Mouse (Mus musculus) liver, embryonic 15.5 days (tissue): ENCODE measurements around the gene Cyp2d26. TPM values are rescaled to one million over a fixed set of nuclear protein-coding genes. Genes with fewer than 3 reads are reported as not detected.
A peak's percentile ranks its signal among the peaks of the same experiment; 100 is the strongest.

Experiments used
- ATAC-seq: fragments of 200-750 bp; cut with Nextera tagmentation; 2 replicates; pipeline ENCODE4 v1.8.0; 2017; ENCODE audit warnings: moderate number of reproducible peaks, mild to moderate bottlenecking, moderate library complexity; ENCODE audit not compliant: insufficient read depth
- H3K27ac ChIP-seq: fragments of 300-500 bp; sonication (generic); replicated peaks from 2 replicates; pipeline ENCODE4 v1.5.1; 2015; ENCODE audit warnings: mild to moderate bottlenecking, inconsistent platforms
- H3K27me3 ChIP-seq: fragments of 300-500 bp; sonication (generic); 2 replicates; pipeline ENCODE4 v1.6.1; 2015; ENCODE audit warnings: mild to moderate bottlenecking, inconsistent platforms
- H3K36me3 ChIP-seq: fragments of 300-500 bp; sonication (generic); replicated peaks from 2 replicates; pipeline ENCODE4 v1.6.1; 2015; ENCODE audit warnings: moderate library complexity, mild to moderate bottlenecking, inconsistent platforms
- H3K4me1 ChIP-seq: fragments of 300-500 bp; sonication (generic); replicated peaks from 2 replicates; pipeline ENCODE4 v1.6.1; 2015; ENCODE audit warnings: inconsistent platforms
- H3K4me2 ChIP-seq: fragments of 300-500 bp; sonication (generic); 2 replicates; pipeline ENCODE4 v1.6.1; 2015; ENCODE audit warnings: moderate library complexity, mild to moderate bottlenecking, inconsistent platforms
- H3K4me3 ChIP-seq: fragments of 300-500 bp; sonication (generic); replicated peaks from 2 replicates; pipeline ENCODE4 v1.5.1; 2015; ENCODE audit warnings: mild to moderate bottlenecking, inconsistent platforms
- H3K9ac ChIP-seq: fragments of 300-500 bp; sonication (generic); 2 replicates; pipeline ENCODE4 v1.6.1; 2015; ENCODE audit warnings: moderate library complexity, mild to moderate bottlenecking, inconsistent platforms
- H3K9me3 ChIP-seq: fragments of 300-500 bp; sonication (generic); replicated peaks from 2 replicates; pipeline ENCODE4 v1.6.1; 2016; ENCODE audit warnings: inconsistent platforms
- WGBS: fragments of 180-500 bp; shearing (Covaris S2); methylation state at CpG from one replicate; pipeline ENCODE4 v1.1.7; 2015; ENCODE audit warnings: mixed read lengths; ENCODE audit not compliant: insufficient replicate concordance; 5-methylcytosine and 5-hydroxymethylcytosine counted together
- polyA plus RNA-seq: library from polyadenylated mRNA; unstranded; fragments of >200 nt; fragmentation: Nextera tagmentation; extraction: Ambion mirVana; gene quantifications from 2 replicates; pipeline ENCODE4 v1.2.1, GENCODE M21; 2015

Cyp2d26 gene
- 61.1 and 109 TPM in 2 replicates for polyA plus RNA-seq

DNA sequence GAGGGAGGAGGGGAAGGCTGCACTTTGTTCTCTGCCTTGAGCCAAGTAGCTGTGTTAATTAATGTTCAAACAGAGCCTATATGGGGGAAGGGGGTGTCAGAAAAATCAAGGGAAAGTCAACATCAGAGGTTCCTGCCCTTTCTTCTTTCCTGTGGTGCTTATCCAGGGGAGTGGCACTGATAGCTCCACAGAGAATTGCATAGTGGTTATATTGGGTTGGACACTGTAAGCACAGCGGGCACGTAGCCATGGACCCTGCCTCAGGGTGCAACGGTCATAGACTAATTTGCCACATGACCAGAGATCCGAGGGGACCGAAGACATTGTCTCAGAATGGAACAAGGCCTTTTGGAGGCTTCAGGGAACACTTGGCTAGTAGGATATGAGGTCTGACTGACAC is at the start of gene Cyp2d26:
Cyp2d26 (minus strand) TSS at position 18 of the 400 bp plus-strand sequence.
- Histone ChIP-seq H3K9ac (no peak within 1 kb of the TSS), H3K27me3 (no peaks in the 10 kb centered on the region), H3K27ac (peak within 1 kb of the TSS; percentile 51), H3K4me3 (peak within 1 kb of the TSS; percentile 20), H3K36me3 (no peaks in the 10 kb centered on the region), H3K9me3 (no peaks in the 10 kb centered on the region), H3K4me2 (peak within 1 kb of the TSS; percentile 38), H3K4me1 (no peaks in the 10 kb centered on the region)
- 56% methylated on average over 5 of the region's 5 CpGs for WGBS
- ATAC-seq: peak; percentile 75

DNA sequence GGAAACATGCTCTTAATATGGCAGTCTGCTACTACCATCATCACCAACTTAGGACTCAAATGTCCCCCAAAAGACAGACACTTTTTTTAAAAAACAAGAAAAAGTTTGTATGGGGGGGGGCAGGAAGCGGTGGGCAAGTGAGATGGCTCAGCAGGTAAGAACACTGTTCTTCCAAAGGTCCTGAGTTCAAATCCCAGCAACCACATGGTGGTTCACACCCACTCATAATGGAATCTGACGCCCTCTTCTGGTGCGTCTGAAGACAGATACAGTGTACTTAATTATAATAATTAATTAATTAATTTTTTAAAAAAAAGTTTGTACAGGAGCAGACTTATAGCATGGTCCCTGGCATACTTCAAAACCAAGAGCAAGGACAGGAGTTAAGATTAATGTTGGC is 45.1 kb upstream of the Cyp2d26 start:
- H3K9me3 ChIP-seq: no peaks in the 10 kb centered on the region
- no peak overlapping the region for H3K4me3 ChIP-seq
- no peaks in the 10 kb centered on the region for H3K27me3 ChIP-seq
- H3K4me2 ChIP-seq: no peak overlapping the region
- no peak overlapping the region for H3K27ac ChIP-seq
- peaks cover 11% of the 10 kb centered on the region; the same call in 1 of the 2 replicates for H3K36me3 ChIP-seq
- H3K4me1 ChIP-seq: no peaks in the 10 kb centered on the region
- no peak for ATAC-seq
- no peak overlapping the region for H3K9ac ChIP-seq
- WGBS: 80% methylated on average over 3 of the region's 3 CpGs

DNA sequence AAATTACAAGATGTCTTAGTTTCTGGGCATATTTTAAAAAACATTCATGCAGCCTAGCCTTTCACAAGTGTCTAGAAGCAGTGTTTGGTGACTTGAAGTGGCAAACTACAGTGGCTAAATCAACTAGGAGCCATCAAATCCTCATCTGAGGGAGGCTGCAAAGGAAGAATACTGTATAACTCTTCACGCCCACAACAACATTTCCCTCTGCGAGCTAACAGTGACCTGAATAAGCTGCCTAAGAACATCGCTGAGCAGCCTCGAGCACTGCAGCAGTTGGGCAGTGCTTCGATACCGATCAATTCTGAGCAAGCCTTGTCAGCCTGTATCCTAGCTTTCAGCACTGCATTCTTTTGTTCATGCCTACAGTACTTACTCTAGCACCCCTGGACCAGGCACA is 35.8 kb upstream of the Cyp2d26 start:
- H3K36me3 ChIP-seq: peaks cover 3% of the 10 kb centered on the region; the same call in 1 of the 2 replicates
- H3K4me2 ChIP-seq: no peak overlapping the region
- H3K4me3 ChIP-seq: no peak overlapping the region
- H3K27ac ChIP-seq: no peak overlapping the region
- H3K9me3 ChIP-seq: no peaks in the 10 kb centered on the region
- H3K4me1 ChIP-seq: no peaks in the 10 kb centered on the region
- H3K9ac ChIP-seq: no peak overlapping the region
- H3K27me3 ChIP-seq: no peaks in the 10 kb centered on the region
- ATAC-seq: no peak
- 81% methylated on average over 6 of the region's 6 CpGs for WGBS

DNA sequence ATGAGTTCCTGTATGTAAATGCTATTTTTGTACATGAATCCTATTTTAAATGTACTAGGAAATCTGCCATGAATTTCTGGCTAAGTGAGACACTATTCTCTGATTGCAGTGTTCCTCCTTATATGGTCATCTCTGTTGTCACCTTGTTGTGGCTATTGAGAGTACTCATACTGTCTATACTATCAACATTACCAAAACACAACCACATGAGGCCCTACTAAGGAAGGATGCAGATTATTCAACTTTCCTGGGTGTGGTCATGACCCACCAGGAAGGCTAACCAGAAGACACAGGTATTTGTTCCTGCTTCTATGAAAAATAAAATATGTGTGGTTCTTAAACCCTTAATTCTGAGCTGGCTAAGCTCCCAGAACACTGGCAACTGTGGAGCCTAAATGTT is 31.8 kb upstream of the Cyp2d26 start:
- H3K4me2 ChIP-seq: no peak overlapping the region
- H3K27me3 ChIP-seq: no peaks in the 10 kb centered on the region
- no peak overlapping the region for H3K9ac ChIP-seq
- H3K4me3 ChIP-seq: no peak overlapping the region
- H3K27ac ChIP-seq: no peak overlapping the region
- no peaks in the 10 kb centered on the region for H3K9me3 ChIP-seq
- H3K36me3 ChIP-seq: peaks cover 16% of the 10 kb centered on the region
- H3K4me1 ChIP-seq: no peaks in the 10 kb centered on the region
- no peak for ATAC-seq

DNA sequence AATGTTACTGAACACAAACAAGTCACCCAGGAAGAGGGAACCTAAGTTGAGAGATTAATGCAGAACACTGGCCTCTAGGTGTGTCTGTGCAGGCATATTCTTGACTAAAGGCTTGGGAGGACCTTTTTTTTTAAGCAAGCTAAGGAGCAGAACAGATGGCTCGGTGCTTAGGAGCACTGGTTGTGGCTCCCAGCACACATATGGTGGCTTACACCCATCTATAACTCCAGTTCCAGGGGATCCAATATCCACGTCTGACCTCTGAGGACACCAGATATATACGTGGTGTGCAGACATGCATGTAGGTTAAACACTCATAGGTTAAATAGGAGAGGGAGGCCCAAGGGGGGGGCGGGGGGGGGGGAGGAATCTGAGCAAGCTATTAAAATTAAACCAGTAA is 28.3 kb upstream of the Cyp2d26 start:
- ATAC-seq: no peak
- H3K36me3 ChIP-seq: peaks cover 26% of the 10 kb centered on the region
- no peaks in the 10 kb centered on the region for H3K27me3 ChIP-seq
- WGBS: 51% methylated on average over 4 of the region's 4 CpGs
- H3K4me1 ChIP-seq: no peaks in the 10 kb centered on the region
- H3K4me3 ChIP-seq: no peak overlapping the region
- no peak overlapping the region for H3K4me2 ChIP-seq
- no peaks in the 10 kb centered on the region for H3K9me3 ChIP-seq
- no peak overlapping the region for H3K27ac ChIP-seq
- H3K9ac ChIP-seq: no peak overlapping the region

DNA sequence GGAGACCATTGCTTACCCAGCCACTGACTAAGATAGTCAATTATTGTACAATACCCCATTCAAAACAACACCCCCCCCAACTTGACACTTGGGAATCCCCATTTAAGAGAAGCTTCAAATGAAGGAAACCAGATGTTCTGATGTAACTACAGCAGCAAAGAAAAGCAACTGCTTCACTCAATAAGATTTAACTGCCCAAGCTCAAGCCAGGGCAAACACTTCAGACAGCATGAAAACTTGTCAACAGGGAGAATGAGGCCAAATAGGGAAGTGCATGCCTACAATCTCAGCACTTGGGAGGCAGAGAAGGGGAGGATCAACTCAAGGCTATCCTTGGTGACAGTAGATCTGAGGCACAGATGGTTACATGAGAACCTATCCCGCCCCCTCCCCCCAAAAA is 27.6 kb upstream of the Cyp2d26 start:
- H3K4me1 ChIP-seq: no peaks in the 10 kb centered on the region
- no peaks in the 10 kb centered on the region for H3K27me3 ChIP-seq
- H3K9me3 ChIP-seq: no peaks in the 10 kb centered on the region
- no peak overlapping the region for H3K9ac ChIP-seq
- H3K4me3 ChIP-seq: no peak overlapping the region
- no peak overlapping the region for H3K27ac ChIP-seq
- peaks cover 26% of the 10 kb centered on the region for H3K36me3 ChIP-seq
- 56% methylated on average over 1 of the region's 1 CpGs for WGBS
- no peak overlapping the region for H3K4me2 ChIP-seq
- ATAC-seq: no peak

DNA sequence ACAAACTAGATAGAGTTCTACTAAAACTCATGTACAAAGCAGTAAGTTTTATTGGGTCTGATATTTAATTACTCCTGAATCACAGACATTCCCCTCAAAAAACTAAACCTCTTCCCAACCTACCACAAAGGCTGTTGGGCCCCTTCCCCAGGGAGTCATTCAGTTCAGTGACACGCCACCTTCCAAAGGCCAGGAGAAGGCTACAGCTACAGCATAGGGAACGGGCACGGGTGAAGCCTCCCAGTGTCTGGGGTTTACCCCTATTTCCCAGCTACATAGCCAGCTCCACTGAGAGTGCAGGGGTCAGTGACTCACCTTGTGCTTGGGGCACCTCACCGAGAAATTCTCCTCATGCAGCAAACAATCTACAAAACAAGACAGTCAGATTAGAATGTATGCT is 21.2 kb upstream of the Cyp2d26 start:
- Histone ChIP-seq H3K4me3 (no peak overlapping the region), H3K27me3 (no peaks in the 10 kb centered on the region), H3K9me3 (no peaks in the 10 kb centered on the region), H3K36me3 (peaks cover 26% of the 10 kb centered on the region), H3K9ac (no peak overlapping the region), H3K4me1 (peaks cover 13% of the 10 kb centered on the region), H3K27ac (no peak overlapping the region), H3K4me2 (no peak overlapping the region)
- 77% methylated on average over 4 of the region's 4 CpGs for WGBS
- ATAC-seq: no peak

DNA sequence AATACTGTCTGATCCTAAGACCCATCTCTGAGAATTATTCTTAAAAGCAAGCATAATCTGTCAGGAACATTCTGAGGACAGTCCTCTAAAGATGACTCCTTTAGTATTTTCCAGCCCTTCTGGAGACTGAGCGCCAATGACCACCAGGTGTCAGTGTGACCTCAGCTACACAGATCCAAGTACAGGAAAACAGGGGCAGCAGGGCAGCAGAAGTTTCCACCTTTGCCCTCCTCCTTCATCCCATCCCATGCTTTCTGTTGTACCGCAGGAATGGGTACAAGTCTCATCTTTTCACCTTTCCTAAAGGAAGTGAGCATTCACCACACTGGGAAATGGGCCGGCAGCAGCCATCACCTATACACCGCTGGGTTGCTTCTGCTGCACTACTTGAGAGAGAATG is 20.7 kb upstream of the Cyp2d26 start:
- 69% methylated on average over 4 of the region's 4 CpGs for WGBS
- Histone ChIP-seq H3K4me2 (no peak overlapping the region), H3K4me3 (no peak overlapping the region), H3K9me3 (no peaks in the 10 kb centered on the region), H3K4me1 (peaks cover 18% of the 10 kb centered on the region), H3K27me3 (no peaks in the 10 kb centered on the region), H3K27ac (no peak overlapping the region), H3K36me3 (peaks cover 26% of the 10 kb centered on the region), H3K9ac (no peak overlapping the region)
- ATAC-seq: no peak

DNA sequence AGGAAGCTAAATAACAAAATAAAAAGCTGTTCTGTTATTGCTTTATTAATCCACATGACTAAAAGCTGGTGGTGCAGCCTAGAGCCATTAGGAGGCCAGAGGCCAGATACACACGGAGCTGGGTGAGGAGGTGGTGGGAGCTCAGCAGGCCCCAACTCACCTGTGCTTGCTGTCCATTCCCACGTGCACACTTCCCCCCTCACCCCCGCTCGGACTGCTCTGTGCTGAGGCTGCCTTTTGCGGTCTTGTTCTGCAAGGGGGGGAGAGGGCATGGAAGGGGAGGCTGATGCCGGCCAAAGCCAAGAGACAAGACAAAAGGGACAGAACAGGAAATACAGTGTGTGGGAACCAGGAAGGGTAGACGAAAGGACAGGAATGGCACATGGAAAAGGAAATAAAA is 20.2 kb upstream of the Cyp2d26 start:
- H3K4me2 ChIP-seq: no peak overlapping the region
- no peak overlapping the region for H3K27ac ChIP-seq
- 84% methylated on average over 7 of the region's 7 CpGs for WGBS
- ATAC-seq: no peak
- H3K4me3 ChIP-seq: no peak overlapping the region
- no peak overlapping the region for H3K9ac ChIP-seq
- no peaks in the 10 kb centered on the region for H3K27me3 ChIP-seq
- H3K4me1 ChIP-seq: peaks cover 23% of the 10 kb centered on the region
- H3K9me3 ChIP-seq: no peaks in the 10 kb centered on the region
- H3K36me3 ChIP-seq: peaks cover 29% of the 10 kb centered on the region

DNA sequence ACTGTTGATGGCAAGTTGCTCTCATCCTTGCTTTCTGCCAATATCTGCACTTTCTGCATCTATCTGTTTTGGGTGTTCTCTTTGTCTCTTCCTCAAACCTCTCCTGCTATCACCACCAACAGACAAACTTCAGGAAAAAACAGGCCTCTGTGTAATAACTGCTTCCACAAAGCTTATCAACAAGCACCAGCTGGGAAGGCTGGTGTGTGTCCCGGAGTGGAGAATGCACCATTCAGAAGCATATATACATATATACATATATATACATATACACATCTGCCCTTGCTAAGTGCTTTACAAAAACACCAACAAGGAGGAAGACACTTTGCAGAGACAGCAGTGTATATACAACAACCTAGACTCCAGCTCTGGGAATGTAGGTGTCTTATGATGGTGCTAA is 16.5 kb upstream of the Cyp2d26 start:
- Histone ChIP-seq H3K27ac (peak overlapping the region; percentile 38), H3K4me1 (peaks cover 25% of the 10 kb centered on the region), H3K27me3 (no peaks in the 10 kb centered on the region), H3K4me3 (no peak overlapping the region), H3K9ac (no peak overlapping the region), H3K4me2 (no peak overlapping the region), H3K36me3 (peaks cover 25% of the 10 kb centered on the region), H3K9me3 (no peaks in the 10 kb centered on the region)
- WGBS: 15% methylated on average over 1 of the region's 1 CpGs
- ATAC-seq: peak; percentile 80

DNA sequence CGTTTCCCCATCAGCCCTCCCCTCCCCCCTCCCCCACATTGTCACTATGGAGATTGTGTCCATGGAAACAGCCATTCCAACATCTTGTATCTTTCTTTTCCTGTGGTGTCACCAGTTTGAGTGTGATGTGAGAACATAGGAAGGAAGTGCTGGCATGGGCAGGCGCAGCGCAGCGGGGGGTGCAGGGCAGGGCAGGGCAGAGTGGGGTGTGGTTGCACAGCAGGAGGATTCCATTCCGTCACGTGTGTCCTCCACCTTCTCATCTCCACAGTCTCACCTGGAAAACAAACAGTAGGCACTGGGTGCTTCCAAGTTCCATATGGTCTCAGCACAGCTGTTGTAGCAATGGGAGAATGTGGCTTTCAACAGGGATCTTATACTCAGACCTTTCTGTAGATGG is 15.4 kb upstream of the Cyp2d26 start:
- Histone ChIP-seq H3K27ac (peak overlapping the region; percentile 38; the same call in 1 of the 2 replicates), H3K4me3 (no peak overlapping the region), H3K9ac (no peak overlapping the region), H3K27me3 (no peaks in the 10 kb centered on the region), H3K4me2 (no peak overlapping the region), H3K9me3 (no peaks in the 10 kb centered on the region), H3K4me1 (peaks cover 25% of the 10 kb centered on the region), H3K36me3 (peaks cover 18% of the 10 kb centered on the region)
- 26% methylated on average over 6 of the region's 6 CpGs for WGBS
- peak; percentile 43; the same call in 1 of the 2 replicates for ATAC-seq

DNA sequence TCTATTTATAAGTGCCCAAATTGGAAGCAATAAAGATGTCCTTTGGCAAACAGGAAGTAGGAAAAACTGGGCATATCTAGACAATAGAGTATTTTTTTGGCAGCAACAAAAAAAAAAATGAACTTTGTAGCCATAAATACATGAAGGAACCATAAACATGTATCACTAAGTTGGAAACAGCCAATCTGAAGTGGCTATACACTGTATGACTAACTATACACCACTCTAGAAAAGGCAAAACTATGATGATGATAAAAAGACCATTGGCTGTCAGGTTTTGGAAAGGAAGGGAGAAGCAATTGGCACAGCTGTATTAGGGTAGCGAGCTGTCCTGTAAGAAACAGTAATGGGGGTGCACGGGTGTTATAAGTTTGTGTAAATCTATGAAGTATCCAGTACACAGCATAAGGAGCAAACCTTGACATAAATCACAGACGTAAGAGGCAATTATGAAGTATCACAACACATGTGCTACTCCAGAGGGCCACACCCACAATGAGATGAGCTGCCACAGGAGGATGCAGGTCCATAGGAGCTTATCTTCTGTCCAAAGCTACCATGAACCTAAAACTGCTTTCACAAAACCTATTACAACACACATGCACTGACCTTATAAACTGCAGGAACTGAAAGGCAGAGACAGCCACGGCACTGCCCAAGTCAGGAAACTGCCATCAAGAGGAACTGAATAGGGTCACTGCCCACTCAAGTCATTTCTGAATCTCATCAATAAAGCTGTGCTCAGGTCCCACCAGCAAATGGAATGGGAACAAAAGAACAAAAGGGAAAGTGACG is 13.1 kb upstream of the Cyp2d26 start:
- Histone ChIP-seq H3K9me3 (no peaks in the 10 kb centered on the region), H3K4me1 (peaks cover 25% of the 10 kb centered on the region), H3K4me3 (no peak overlapping the region), H3K27ac (no peak overlapping the region), H3K9ac (no peak overlapping the region), H3K27me3 (no peaks in the 10 kb centered on the region), H3K36me3 (peaks cover 8% of the 10 kb centered on the region), H3K4me2 (no peak overlapping the region)
- ATAC-seq: no peak
- WGBS: 57% methylated on average over 5 of the region's 5 CpGs
